Mouse (Mus musculus) erythroblast, embryonic 14.5 days (primary cell): ENCODE data around the gene Abcg4. TPM values are rescaled to one million over a fixed set of nuclear protein-coding genes. Genes with fewer than 3 reads are reported as not detected.
"Not testable (repeated sequence)": the region's sequence is repeated elsewhere in the genome, so short reads cannot be mapped to it uniquely, and the experiment has no call there.

Source experiments
- H3K27me3 ChIP-seq: 2 replicates; pipeline ENCODE4 v1.6.1; 2012; ENCODE audit warnings: inconsistent platforms; ENCODE audit not compliant: control insufficient read depth
- H3K36me3 ChIP-seq: 2 replicates; pipeline ENCODE4 v1.6.1; 2012; ENCODE audit warnings: mild to moderate bottlenecking, inconsistent platforms; ENCODE audit not compliant: control insufficient read depth
- H3K4me1 ChIP-seq: 2 replicates; pipeline ENCODE4 v1.6.1; 2012; ENCODE audit warnings: inconsistent platforms; ENCODE audit not compliant: control insufficient read depth
- H3K4me3 ChIP-seq: replicated peaks from 2 replicates; pipeline ENCODE3; 2012; ENCODE audit warnings: moderate library complexity, mild to moderate bottlenecking, inconsistent platforms
- H3K9me3 ChIP-seq: 2 replicates; pipeline ENCODE4 v1.6.1; 2012; ENCODE audit warnings: low read length, inconsistent platforms, mixed read lengths; ENCODE audit not compliant: control insufficient read depth
- GATA1 ChIP-seq: IDR thresholded peaks from 2 replicates; pipeline ENCODE4 v1.6.1; 2012; ENCODE audit warnings: low read length, inconsistent platforms, mixed read lengths
- TAL1 ChIP-seq: IDR thresholded peaks from 3 replicates; pipeline ENCODE4 v1.6.1; 2012; ENCODE audit warnings: low read length, inconsistent platforms, mixed read lengths
- polyA plus RNA-seq: library from polyadenylated mRNA; stranded (reverse); fragments of >175 nt; gene quantifications from 2 replicates; pipeline ENCODE4 v1.2.3, GENCODE M21; 2012

The Abcg4 gene
- polyA plus RNA-seq, 1 experiment, result 19.9 TPM

- H3K9me3 ChIP-seq, result peaks cover 3% of the 10 kb centered on the region; the same call in 1 of the 2 replicates
- no peak for TF ChIP-seq GATA1
- TF ChIP-seq TAL1, result no peak
- no peak overlapping the region for H3K4me3 ChIP-seq
- H3K4me1 ChIP-seq, result peaks cover 53% of the 10 kb centered on the region
- H3K36me3 ChIP-seq, result peaks cover 75% of the 10 kb centered on the region
- H3K27me3 ChIP-seq, result no peaks in the 10 kb centered on the region
Observed at GRCm38 (mm10) chr9:44330736-44331135, 42.3 kb upstream of the Abcg4 start.

DNA sequence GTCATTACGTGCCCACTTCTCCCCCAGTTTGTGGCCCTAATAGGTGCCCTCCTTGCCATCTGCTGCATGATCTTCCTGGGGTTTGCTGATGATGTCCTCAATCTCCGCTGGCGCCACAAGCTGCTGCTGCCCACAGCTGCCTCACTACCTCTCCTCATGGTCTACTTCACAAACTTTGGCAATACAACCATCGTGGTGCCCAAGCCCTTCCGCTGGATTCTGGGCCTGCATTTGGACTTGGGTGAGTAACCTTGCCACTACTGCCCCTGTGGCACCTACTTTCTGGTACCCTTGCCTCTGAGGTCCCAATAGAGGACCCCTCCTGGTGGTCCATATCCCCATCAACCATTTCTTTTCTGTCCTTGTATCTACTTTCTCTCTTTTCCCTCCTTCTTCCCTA, 39.5 kb upstream of the Abcg4 start:
- H3K4me1 ChIP-seq, result peaks cover 51% of the 10 kb centered on the region
- TF ChIP-seq GATA1 (no peak), TAL1 (no peak)
- peaks cover 51% of the 10 kb centered on the region for H3K36me3 ChIP-seq
- H3K27me3 ChIP-seq, result no peaks in the 10 kb centered on the region
- H3K4me3 ChIP-seq, result peak overlapping the region; percentile 84
- no peaks in the 10 kb centered on the region for H3K9me3 ChIP-seq

GRCm38 (mm10) chr9:44327064-44327711, 38.8 kb upstream of the Abcg4 start:
- TF ChIP-seq GATA1 (no peak), TAL1 (no peak)
- peaks cover 43% of the 10 kb centered on the region for H3K36me3 ChIP-seq
- H3K4me1 ChIP-seq, result peaks cover 44% of the 10 kb centered on the region
- no peaks in the 10 kb centered on the region for H3K9me3 ChIP-seq
- H3K27me3 ChIP-seq, result no peaks in the 10 kb centered on the region
- peak overlapping the region; percentile 84 for H3K4me3 ChIP-seq

- peaks cover 43% of the 10 kb centered on the region for H3K4me1 ChIP-seq
- H3K27me3 ChIP-seq, result no peaks in the 10 kb centered on the region
- peak overlapping the region; percentile 84 for H3K4me3 ChIP-seq
- H3K36me3 ChIP-seq, result peaks cover 37% of the 10 kb centered on the region
- no peak for TF ChIP-seq GATA1
- no peaks in the 10 kb centered on the region for H3K9me3 ChIP-seq
Observed at GRCm38 (mm10) chr9:44326371-44327063, 38.1 kb upstream of the Abcg4 start.

DNA sequence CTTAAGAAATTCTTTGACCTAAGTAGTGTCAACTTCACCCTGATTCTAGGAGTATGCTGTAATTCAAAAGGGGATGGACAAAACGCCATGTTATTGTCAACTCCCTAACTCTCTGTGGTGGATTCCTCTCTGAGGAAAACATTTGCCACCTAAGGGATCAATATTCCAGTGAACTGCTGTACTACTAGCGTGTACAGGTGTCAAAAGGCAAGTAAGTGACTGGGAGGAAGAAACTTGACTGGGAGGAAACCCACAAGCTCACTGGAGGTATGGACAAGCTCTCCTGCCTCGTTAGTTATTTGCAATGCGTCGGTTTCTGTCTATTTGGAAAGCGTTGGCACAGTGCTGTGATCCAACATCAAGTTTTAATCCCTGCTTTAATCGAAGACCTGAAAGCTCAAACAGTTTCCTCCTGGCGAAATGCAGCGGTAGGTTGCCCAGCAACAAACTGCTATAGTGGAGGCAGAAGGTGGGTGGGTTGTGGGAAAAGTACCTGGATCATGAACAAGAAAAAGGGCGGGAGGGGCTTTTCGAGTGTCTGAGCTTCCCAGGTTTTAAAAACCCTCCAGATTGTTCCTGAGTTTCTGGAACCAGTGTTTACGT, 37.5 kb upstream of the Abcg4 start, which contains the start of gene Dpagt1:
Gene Dpagt1, plus strand, starts transcription at position 252 of the 603 bp plus-strand sequence.
- peaks cover 47% of the 10 kb centered on the region for H3K4me1 ChIP-seq
- H3K27me3 ChIP-seq, result no peaks in the 10 kb centered on the region
- no peaks in the 10 kb centered on the region for H3K9me3 ChIP-seq
- H3K36me3 ChIP-seq, result peaks cover 30% of the 10 kb centered on the region
- TF ChIP-seq GATA1, result no peak
- TF ChIP-seq TAL1, result no peak
- H3K4me3 ChIP-seq, result peak within 1 kb of the TSS; percentile 84

GRCm38 (mm10) chr9:44325032-44325767, 36.8 kb upstream of the Abcg4 start:
- H3K4me3 ChIP-seq, result peak overlapping the region; percentile 84
- H3K36me3 ChIP-seq, result peaks cover 24% of the 10 kb centered on the region
- peaks cover 52% of the 10 kb centered on the region for H3K4me1 ChIP-seq
- H3K27me3 ChIP-seq, H3K9me3 ChIP-seq: not testable (repeated sequence)

GRCm38 (mm10) chr9:44324147-44324546, 35.7 kb upstream of the Abcg4 start:
- Histone ChIP-seq H3K4me3 (no peak overlapping the region), H3K27me3 (no peaks in the 10 kb centered on the region), H3K4me1 (peaks cover 55% of the 10 kb centered on the region), H3K9me3 (no peaks in the 10 kb centered on the region), H3K36me3 (peaks cover 14% of the 10 kb centered on the region)
- TF ChIP-seq TAL1 (no peak), GATA1 (no peak)

DNA sequence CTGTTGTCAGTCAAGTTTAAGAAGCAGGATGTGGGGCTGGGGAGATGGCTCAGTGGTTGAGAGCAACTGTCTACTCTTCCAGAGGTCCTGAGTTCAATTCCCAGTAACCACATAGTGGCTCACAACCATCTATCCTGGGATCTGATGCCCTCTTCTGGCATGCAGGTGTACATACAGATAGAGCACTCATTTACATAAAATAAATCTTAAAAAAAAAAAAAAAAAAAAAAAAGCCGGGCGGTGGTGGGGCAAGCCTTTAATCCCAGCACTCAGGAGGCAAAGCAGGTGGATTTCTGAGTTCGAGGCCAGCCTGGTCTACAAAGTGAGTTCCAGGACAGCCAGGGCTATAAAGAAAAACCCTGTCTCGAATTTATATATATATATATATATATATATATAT, 35.2 kb upstream of the Abcg4 start:
- Histone ChIP-seq H3K36me3 (peaks cover 12% of the 10 kb centered on the region), H3K4me1 (peaks cover 57% of the 10 kb centered on the region)
- not testable (repeated sequence) for H3K4me3 ChIP-seq, H3K27me3 ChIP-seq, H3K9me3 ChIP-seq

- Histone ChIP-seq H3K9me3 (no peaks in the 10 kb centered on the region), H3K4me1 (peaks cover 58% of the 10 kb centered on the region), H3K36me3 (peaks cover 31% of the 10 kb centered on the region), H3K4me3 (peak overlapping the region; percentile 90), H3K27me3 (no peaks in the 10 kb centered on the region)
- TF ChIP-seq GATA1, result no peak
- TF ChIP-seq TAL1, result no peak
Observed at GRCm38 (mm10) chr9:44320799-44321133, 32.4 kb upstream of the Abcg4 start.
